Mouse (Mus musculus) limb, embryonic 11.5 days (tissue): ENCODE results near the gene Spem1. TPM values are rescaled to one million over a fixed set of nuclear protein-coding genes. Genes with fewer than 3 reads are reported as not detected.

Experiments
- ATAC-seq: fragments of 200-750 bp; cut with Nextera tagmentation; 2 replicates; pipeline ENCODE4 v1.8.0; 2017; ENCODE audit warnings: low read depth; ENCODE audit not compliant: insufficient number of reproducible peaks, low FRiP score, low TSS enrichment
- DNase-seq: peaks from one replicate; pipeline ENCODE4 v3.0.0-alpha.2; 2015; ENCODE audit warnings: low spot score
- H3K27ac ChIP-seq: fragments of 300-500 bp; sonication (generic); replicated peaks from 2 replicates; pipeline ENCODE4 v1.5.1; 2014; ENCODE audit warnings: low read depth, mild to moderate bottlenecking, low read length
- H3K27me3 ChIP-seq: fragments of 300-500 bp; sonication (generic); 2 replicates; pipeline ENCODE4 v1.6.1; 2014; ENCODE audit warnings: mild to moderate bottlenecking, low read length, mixed read lengths; ENCODE audit not compliant: control insufficient read depth, insufficient read depth
- H3K36me3 ChIP-seq: fragments of 300-500 bp; sonication (generic); 2 replicates; pipeline ENCODE4 v1.6.1; 2014; ENCODE audit warnings: mild to moderate bottlenecking, low read length, moderate library complexity, mixed read lengths; ENCODE audit not compliant: control insufficient read depth, insufficient read depth
- H3K4me1 ChIP-seq: fragments of 300-500 bp; sonication (generic); 2 replicates; pipeline ENCODE4 v1.6.1; 2014; ENCODE audit warnings: low read length, mixed read lengths; ENCODE audit not compliant: control insufficient read depth, insufficient read depth
- H3K4me2 ChIP-seq: fragments of 300-500 bp; sonication (generic); 2 replicates; pipeline ENCODE4 v1.6.1; 2014; ENCODE audit warnings: low read depth, mild to moderate bottlenecking, moderate library complexity; ENCODE audit not compliant: severe bottlenecking
- H3K4me3 ChIP-seq: fragments of 300-500 bp; sonication (generic); 2 replicates; pipeline ENCODE4 v1.5.1; 2014; ENCODE audit warnings: low read depth, low read length
- H3K9ac ChIP-seq: fragments of 300-500 bp; sonication (generic); 2 replicates; pipeline ENCODE4 v1.6.1; 2014; ENCODE audit warnings: mild to moderate bottlenecking, low read length
- H3K9me3 ChIP-seq: fragments of 300-500 bp; sonication (generic); 2 replicates; pipeline ENCODE4 v1.6.1; 2016; ENCODE audit warnings: low read length; ENCODE audit not compliant: control insufficient read depth
- WGBS: fragments of 180-500 bp; shearing (Covaris S2); extraction: QIAGEN DNeasy Blood & Tissue Kit; methylation state at CpG from one replicate; pipeline ENCODE4 v1.1.7; 2014; 5-methylcytosine and 5-hydroxymethylcytosine counted together
- polyA plus RNA-seq: library from polyadenylated mRNA; unstranded; fragments of >200 nt; fragmentation: Nextera tagmentation; extraction: Ambion mirVana; gene quantifications from 2 replicates; pipeline ENCODE4 v1.2.1, GENCODE M21; 2014

Gene Spem1
- polyA plus RNA-seq, 1 experiment from 2014 or later = 0.15 TPM

DNA sequence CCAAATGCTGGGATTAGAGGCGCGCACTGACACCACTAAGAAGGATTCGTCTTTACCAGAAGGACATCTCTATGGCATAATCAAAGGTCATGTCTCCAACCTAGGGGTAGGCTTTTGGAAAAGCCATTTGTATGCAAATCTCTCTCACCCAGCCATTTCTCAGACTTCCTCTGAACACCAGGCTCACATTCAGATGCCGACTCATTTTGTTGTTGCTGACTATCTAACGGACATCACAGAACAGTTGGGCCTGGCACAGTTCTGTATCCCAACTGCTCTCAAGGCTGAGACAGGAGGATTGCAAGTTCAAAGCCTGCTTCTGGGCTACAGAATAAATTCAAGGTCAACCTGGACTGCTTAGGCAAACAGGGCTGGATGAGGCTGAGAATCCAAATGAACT, 34.7 kb downstream of the Spem1 start:
- Histone ChIP-seq H3K4me3 (no peak overlapping the region), H3K27ac (no peak overlapping the region), H3K27me3 (no peaks in the 10 kb centered on the region), H3K9me3 (no peaks in the 10 kb centered on the region), H3K4me1 (no peaks in the 10 kb centered on the region), H3K4me2 (no peak overlapping the region), H3K9ac (no peak overlapping the region), H3K36me3 (no peaks in the 10 kb centered on the region)
- 92% methylated on average over 5 of the region's 5 CpGs for WGBS
- ATAC-seq = no peak
- DNase-seq = no peak

GRCm38 (mm10) chr11:69784793-69785272, 37.1 kb downstream of the Spem1 start:
- no peaks in the 10 kb centered on the region for H3K4me1 ChIP-seq
- H3K4me2 ChIP-seq = no peak overlapping the region
- WGBS = 37% methylated on average over 15 of the region's 15 CpGs
- ATAC-seq (no peak), DNase-seq (no peak)
- H3K27ac ChIP-seq = no peak overlapping the region
- H3K36me3 ChIP-seq = no peaks in the 10 kb centered on the region
- no peak overlapping the region for H3K4me3 ChIP-seq
- no peak overlapping the region for H3K9ac ChIP-seq
- no peaks in the 10 kb centered on the region for H3K27me3 ChIP-seq
- H3K9me3 ChIP-seq = no peaks in the 10 kb centered on the region

- ATAC-seq (no peak), DNase-seq (no peak)
- no peak overlapping the region for H3K9ac ChIP-seq
- no peak overlapping the region for H3K4me3 ChIP-seq
- no peaks in the 10 kb centered on the region for H3K4me1 ChIP-seq
- no peaks in the 10 kb centered on the region for H3K9me3 ChIP-seq
- no peak overlapping the region for H3K27ac ChIP-seq
- peaks cover 9% of the 10 kb centered on the region; the same call in 1 of the 2 replicates for H3K27me3 ChIP-seq
- WGBS = 25% methylated on average over 4 of the region's 4 CpGs
- H3K36me3 ChIP-seq = no peaks in the 10 kb centered on the region
- no peak overlapping the region for H3K4me2 ChIP-seq
Observed at GRCm38 (mm10) chr11:69781828-69782227, 40.2 kb downstream of the Spem1 start.

GRCm38 (mm10) chr11:69778985-69779384, 43.0 kb downstream of the Spem1 start:
- H3K9ac ChIP-seq = no peak overlapping the region
- H3K4me3 ChIP-seq = no peak overlapping the region; the same call in 1 of the 2 replicates
- H3K4me1 ChIP-seq = no peaks in the 10 kb centered on the region
- H3K27me3 ChIP-seq = peaks cover 9% of the 10 kb centered on the region; the same call in 1 of the 2 replicates
- no peak for ATAC-seq
- WGBS = 33% methylated on average over 7 of the region's 7 CpGs
- H3K27ac ChIP-seq = no peak overlapping the region
- no peak overlapping the region for H3K4me2 ChIP-seq
- H3K9me3 ChIP-seq = no peaks in the 10 kb centered on the region
- no peak for DNase-seq
- no peaks in the 10 kb centered on the region for H3K36me3 ChIP-seq

GRCm38 (mm10) chr11:69778258-69778982, 43.6 kb downstream of the Spem1 start:
- WGBS = 68% methylated on average over 23 of the region's 23 CpGs
- Histone ChIP-seq H3K9ac (no peak overlapping the region), H3K4me1 (no peaks in the 10 kb centered on the region), H3K4me3 (no peak overlapping the region), H3K27me3 (peaks cover 9% of the 10 kb centered on the region; the same call in 1 of the 2 replicates), H3K36me3 (no peaks in the 10 kb centered on the region), H3K9me3 (no peaks in the 10 kb centered on the region), H3K4me2 (no peak overlapping the region), H3K27ac (no peak overlapping the region)
- no peak for ATAC-seq
- no peak for DNase-seq

DNA sequence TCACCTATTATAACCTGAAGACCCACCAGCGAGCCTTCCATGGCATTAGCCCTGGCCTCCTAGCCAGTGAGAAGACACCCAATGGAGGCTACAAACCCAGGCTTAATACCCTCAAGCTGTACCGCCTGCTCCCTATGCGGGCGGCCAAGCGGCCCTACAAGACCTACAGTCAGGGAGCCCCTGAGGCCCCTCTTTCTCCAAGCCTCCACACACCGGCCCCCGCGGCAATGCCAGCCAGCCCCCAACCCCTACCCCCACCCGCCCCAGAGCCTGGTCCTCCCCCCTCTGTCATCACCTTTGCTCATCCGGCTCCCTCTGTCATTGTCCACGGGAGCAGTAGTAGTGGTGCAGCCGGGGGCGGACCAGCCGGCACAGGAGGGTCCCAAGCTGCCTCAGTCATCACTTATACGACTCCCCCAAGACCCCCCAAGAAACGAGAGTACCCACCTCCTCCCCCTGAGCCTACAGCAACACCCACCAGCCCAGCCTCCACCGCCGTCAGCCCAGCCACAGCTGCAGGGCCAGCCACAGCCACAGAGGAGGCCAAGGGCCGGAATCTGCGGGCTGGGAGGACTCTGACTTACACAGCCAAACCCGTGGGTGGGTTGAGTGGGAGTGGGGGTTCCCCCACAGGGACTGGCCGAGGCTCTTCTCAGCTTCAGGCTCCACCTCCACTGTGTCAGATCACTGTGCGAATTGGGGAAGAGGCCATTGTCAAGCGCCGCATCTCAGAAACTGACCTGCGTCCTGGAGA, 44.3 kb downstream of the Spem1 start:
- Histone ChIP-seq H3K27me3 (peaks cover 9% of the 10 kb centered on the region; the same call in 1 of the 2 replicates), H3K9me3 (no peaks in the 10 kb centered on the region), H3K27ac (no peak overlapping the region), H3K4me3 (no peak overlapping the region), H3K36me3 (no peaks in the 10 kb centered on the region), H3K4me2 (no peak overlapping the region), H3K4me1 (no peaks in the 10 kb centered on the region), H3K9ac (no peak overlapping the region)
- DNase-seq (no peak), ATAC-seq (no peak)
- 66% methylated on average over 26 of the region's 26 CpGs for WGBS

DNA sequence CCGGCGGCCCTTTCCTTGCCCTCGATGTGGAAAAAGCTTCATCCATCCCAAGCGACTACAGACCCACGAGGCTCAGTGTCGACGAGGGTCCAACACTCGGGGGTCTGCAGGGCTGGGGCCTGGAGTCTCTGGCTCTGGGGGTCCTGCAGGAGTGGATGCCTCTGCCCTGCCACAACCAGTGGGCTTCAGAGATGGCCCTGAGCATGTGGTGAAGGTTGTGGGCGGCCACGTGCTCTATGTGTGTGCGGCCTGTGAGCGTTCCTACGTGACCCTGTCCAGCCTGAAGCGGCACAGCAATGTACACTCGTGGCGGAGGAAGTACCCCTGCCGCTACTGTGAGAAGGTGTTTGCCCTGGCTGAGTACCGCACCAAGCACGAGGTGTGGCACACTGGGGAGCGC, 45.5 kb downstream of the Spem1 start:
- no peak for DNase-seq
- H3K4me1 ChIP-seq = no peaks in the 10 kb centered on the region
- H3K4me2 ChIP-seq = no peak overlapping the region
- no peaks in the 10 kb centered on the region for H3K36me3 ChIP-seq
- H3K9me3 ChIP-seq = no peaks in the 10 kb centered on the region
- H3K27ac ChIP-seq = no peak overlapping the region
- no peak for ATAC-seq
- H3K4me3 ChIP-seq = no peak overlapping the region
- no peak overlapping the region for H3K9ac ChIP-seq
- peaks cover 9% of the 10 kb centered on the region; the same call in 1 of the 2 replicates for H3K27me3 ChIP-seq
- WGBS = 78% methylated on average over 20 of the region's 20 CpGs

DNA sequence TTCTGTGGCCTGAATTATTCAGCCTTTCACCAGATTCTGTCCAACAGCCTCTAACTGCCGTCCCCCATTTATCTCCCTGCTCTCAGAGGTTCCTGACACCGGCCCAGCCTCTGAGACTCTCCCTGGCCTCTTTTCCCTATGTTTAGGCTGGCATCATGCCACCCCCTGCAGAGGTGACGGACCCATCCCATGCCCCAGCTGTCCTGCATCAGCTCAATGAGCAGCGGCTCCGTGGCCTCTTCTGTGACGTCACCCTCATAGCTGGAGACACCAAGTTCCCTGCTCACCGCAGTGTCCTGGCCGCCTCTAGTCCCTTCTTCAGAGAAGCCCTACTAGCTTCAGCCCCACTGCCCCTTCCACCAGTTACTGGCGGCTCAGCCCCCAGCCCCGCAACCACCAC, 46.3 kb downstream of the Spem1 start:
- Histone ChIP-seq H3K4me2 (no peak overlapping the region), H3K4me3 (no peak overlapping the region), H3K36me3 (no peaks in the 10 kb centered on the region), H3K9ac (no peak overlapping the region), H3K4me1 (no peaks in the 10 kb centered on the region), H3K9me3 (no peaks in the 10 kb centered on the region), H3K27ac (no peak overlapping the region), H3K27me3 (peaks cover 9% of the 10 kb centered on the region; the same call in 1 of the 2 replicates)
- no peak for DNase-seq
- WGBS = 64% methylated on average over 10 of the region's 10 CpGs
- no peak for ATAC-seq
